Mouse (Mus musculus) hindbrain, embryonic 14.5 days (tissue): ENCODE results near the gene Gm45713. TPM values are rescaled to one million over a fixed set of nuclear protein-coding genes. Genes with fewer than 3 reads are reported as not detected.

ENCODE experiments used
- ATAC-seq: fragments of 200-750 bp; cut with Nextera tagmentation; 2 replicates; pipeline ENCODE4 v1.8.0; 2017; ENCODE audit warnings: moderate number of reproducible peaks, mild to moderate bottlenecking, moderate TSS enrichment, moderate library complexity; ENCODE audit not compliant: low FRiP score
- DNase-seq: peaks from one replicate; pipeline ENCODE4 v3.0.0-alpha.2; 2015; ENCODE audit warnings: low spot score
- H3K27ac ChIP-seq: fragments of 300-500 bp; sonication (generic); 2 replicates; pipeline ENCODE4 v1.5.1; 2014; ENCODE audit warnings: mild to moderate bottlenecking, moderate library complexity
- H3K27me3 ChIP-seq: fragments of 300-500 bp; sonication (generic); 2 replicates; pipeline ENCODE4 v1.6.1; 2014; ENCODE audit warnings: mild to moderate bottlenecking, low read length, mixed read lengths; ENCODE audit not compliant: control insufficient read depth, insufficient read depth
- H3K36me3 ChIP-seq: fragments of 300-500 bp; sonication (generic); replicated peaks from 2 replicates; pipeline ENCODE4 v1.6.1; 2014; ENCODE audit not compliant: control insufficient read depth, insufficient read depth
- H3K4me1 ChIP-seq: fragments of 300-500 bp; sonication (generic); replicated peaks from 2 replicates; pipeline ENCODE4 v1.6.1; 2014; ENCODE audit warnings: antibody characterized with exemption, low read length, mixed read lengths; ENCODE audit not compliant: control insufficient read depth, insufficient read depth
- H3K4me2 ChIP-seq: fragments of 300-500 bp; sonication (generic); replicated peaks from 2 replicates; pipeline ENCODE4 v1.6.1; 2014; ENCODE audit warnings: mild to moderate bottlenecking, moderate library complexity
- H3K4me3 ChIP-seq: fragments of 300-500 bp; sonication (generic); replicated peaks from 2 replicates; pipeline ENCODE4 v1.5.1; 2014; ENCODE audit warnings: mild to moderate bottlenecking, low read length
- H3K9ac ChIP-seq: fragments of 300-500 bp; sonication (generic); 2 replicates; pipeline ENCODE4 v1.6.1; 2014
- H3K9me3 ChIP-seq: fragments of 300-500 bp; sonication (generic); 2 replicates; pipeline ENCODE4 v1.6.1; 2016; ENCODE audit warnings: low read length; ENCODE audit not compliant: control insufficient read depth
- WGBS: fragments of 180-500 bp; shearing (Covaris S2); extraction: QIAGEN DNeasy Blood & Tissue Kit; methylation state at CpG from one replicate; pipeline ENCODE4 v1.1.7; 2014; 5-methylcytosine and 5-hydroxymethylcytosine counted together
- polyA plus RNA-seq: library from polyadenylated mRNA; unstranded; fragments of >200 nt; fragmentation: Nextera tagmentation; extraction: Ambion mirVana; gene quantifications from 2 replicates; pipeline ENCODE4 v1.2.1, GENCODE M21; 2014

Gene Gm45713
- polyA plus RNA-seq, 1 experiment from 2014 or later = not detected

- Histone ChIP-seq H3K9me3 (no peaks in the 10 kb centered on the region), H3K4me3 (no peak overlapping the region), H3K36me3 (0 out of 2 replicates have a peak, but pooled peaks cover 6% of the 10 kb centered on the region), H3K4me1 (peaks cover 11% of the 10 kb centered on the region), H3K9ac (no peak overlapping the region), H3K27me3 (no peaks in the 10 kb centered on the region), H3K4me2 (no peak overlapping the region), H3K27ac (no peak overlapping the region)
- DNase-seq (no peak), ATAC-seq (no peak)
- 75% methylated on average over 4 of the region's 4 CpGs for WGBS
Observed at GRCm38 (mm10) chr7:45150321-45150720, 14.3 kb upstream of the Gm45713 start.

- Histone ChIP-seq H3K4me3 (no peak overlapping the region), H3K4me2 (no peak overlapping the region), H3K27me3 (no peaks in the 10 kb centered on the region), H3K27ac (no peak overlapping the region), H3K9ac (no peak overlapping the region), H3K36me3 (0 out of 2 replicates have a peak, but pooled peaks cover 6% of the 10 kb centered on the region), H3K9me3 (no peaks in the 10 kb centered on the region), H3K4me1 (0 out of 2 replicates have a peak, but pooled peaks cover 5% of the 10 kb centered on the region)
- ATAC-seq (no peak), DNase-seq (no peak)
- WGBS = 28% methylated on average over 6 of the region's 6 CpGs
Observed at GRCm38 (mm10) chr7:45149545-45149944, 13.5 kb upstream of the Gm45713 start.

DNA sequence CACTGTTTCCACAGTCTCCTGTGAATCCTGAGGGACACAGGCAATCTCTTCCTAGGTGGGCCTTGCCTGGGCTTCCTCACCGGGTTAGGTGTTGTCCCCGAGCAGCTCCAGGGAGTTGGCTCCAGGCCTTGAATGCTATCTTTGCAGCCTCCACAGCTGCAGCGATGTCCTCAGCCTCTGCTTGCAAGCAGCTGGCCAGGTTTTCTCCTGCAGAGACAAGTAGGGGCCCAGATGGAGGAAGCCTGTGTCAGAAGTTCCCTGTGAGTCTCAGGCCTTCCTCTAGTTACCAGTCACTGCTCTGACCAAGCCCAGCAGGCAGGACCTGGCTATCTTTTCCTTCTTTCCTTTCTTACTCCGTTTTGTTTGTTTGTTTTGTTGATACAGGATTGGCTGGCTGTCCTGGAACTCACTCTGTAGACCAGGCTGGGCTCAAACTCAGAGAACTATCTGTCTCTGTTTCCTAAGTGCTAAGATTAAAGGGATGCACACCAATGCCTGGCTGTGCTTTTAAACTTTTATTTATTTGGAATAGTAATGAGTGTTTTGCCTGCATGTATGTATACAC lies 12.6 kb upstream of the Gm45713 start:
- H3K9me3 ChIP-seq = no peaks in the 10 kb centered on the region
- 0 out of 2 replicates have a peak, but pooled peaks cover 3% of the 10 kb centered on the region for H3K4me1 ChIP-seq
- ATAC-seq = no peak
- no peaks in the 10 kb centered on the region for H3K27me3 ChIP-seq
- no peak overlapping the region for H3K4me3 ChIP-seq
- no peak overlapping the region for H3K4me2 ChIP-seq
- H3K27ac ChIP-seq = no peak overlapping the region
- WGBS = 65% methylated on average over 4 of the region's 4 CpGs
- no peak overlapping the region for H3K9ac ChIP-seq
- no peak for DNase-seq
- 0 out of 2 replicates have a peak, but pooled peaks cover 6% of the 10 kb centered on the region for H3K36me3 ChIP-seq

GRCm38 (mm10) chr7:45147899-45148298 lies 11.9 kb upstream of the Gm45713 start:
- no peaks in the 10 kb centered on the region for H3K27me3 ChIP-seq
- H3K27ac ChIP-seq = no peak overlapping the region
- H3K4me1 ChIP-seq = no peaks in the 10 kb centered on the region
- no peak overlapping the region for H3K4me2 ChIP-seq
- H3K36me3 ChIP-seq = 0 out of 2 replicates have a peak, but pooled peaks cover 6% of the 10 kb centered on the region
- no peak for ATAC-seq
- DNase-seq = no peak
- H3K9me3 ChIP-seq = no peaks in the 10 kb centered on the region
- no peak overlapping the region for H3K4me3 ChIP-seq
- WGBS = 86% methylated on average over 11 of the region's 11 CpGs
- no peak overlapping the region for H3K9ac ChIP-seq

DNA sequence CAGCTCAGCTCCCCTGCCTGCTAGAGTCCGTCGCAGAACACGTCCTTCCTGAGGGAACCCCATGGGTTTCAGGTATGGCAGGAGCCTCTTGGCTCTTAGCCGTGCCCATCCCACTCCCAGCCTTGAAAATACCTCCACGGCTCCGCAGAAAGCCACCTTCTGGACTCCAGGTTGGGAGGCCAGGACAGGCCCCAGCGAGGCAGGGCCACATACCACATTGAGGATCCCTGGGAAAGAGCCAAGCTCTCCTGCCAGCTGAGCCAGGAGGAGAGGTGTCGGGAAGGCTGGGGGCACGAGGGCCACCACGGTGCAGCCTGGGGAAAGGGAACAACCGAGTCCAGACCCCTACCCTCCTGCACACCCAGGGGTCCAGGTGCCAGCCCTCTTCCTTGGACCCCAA lies 11.2 kb upstream of the Gm45713 start:
- no peak overlapping the region for H3K4me2 ChIP-seq
- H3K9me3 ChIP-seq = no peaks in the 10 kb centered on the region
- H3K4me1 ChIP-seq = no peaks in the 10 kb centered on the region
- H3K36me3 ChIP-seq = peaks cover 11% of the 10 kb centered on the region; the same call in 1 of the 2 replicates
- H3K4me3 ChIP-seq = no peak overlapping the region
- 94% methylated on average over 11 of the region's 11 CpGs for WGBS
- no peak for DNase-seq
- ATAC-seq = no peak
- H3K27ac ChIP-seq = no peak overlapping the region
- H3K9ac ChIP-seq = no peak overlapping the region
- H3K27me3 ChIP-seq = no peaks in the 10 kb centered on the region

DNA sequence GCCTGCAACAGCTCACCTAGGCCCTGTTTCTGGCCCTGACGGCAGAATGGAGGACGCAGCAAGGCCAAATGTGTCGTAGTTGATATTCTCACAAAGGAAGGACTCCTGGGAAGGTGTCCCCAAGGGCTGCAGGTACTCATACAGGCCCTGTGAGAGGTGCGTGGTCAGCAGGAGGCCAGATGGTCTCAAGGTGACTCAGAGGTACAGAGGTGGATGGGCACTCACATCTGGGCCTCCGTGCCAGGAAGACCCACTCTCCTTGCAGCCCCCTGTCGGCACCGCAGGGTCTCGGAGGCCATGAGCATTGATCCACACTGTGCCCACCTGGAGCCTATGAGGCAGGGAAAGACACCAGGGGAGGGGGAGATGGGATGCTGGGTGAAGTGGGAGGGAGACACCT lies 9.4 kb upstream of the Gm45713 start:
- DNase-seq (no peak), ATAC-seq (no peak)
- Histone ChIP-seq H3K9ac (no peak overlapping the region), H3K9me3 (no peaks in the 10 kb centered on the region), H3K4me2 (no peak overlapping the region), H3K36me3 (peaks cover 12% of the 10 kb centered on the region; the same call in 1 of the 2 replicates), H3K4me3 (no peak overlapping the region), H3K27ac (no peak overlapping the region), H3K4me1 (no peaks in the 10 kb centered on the region), H3K27me3 (no peaks in the 10 kb centered on the region)
- WGBS = 96% methylated on average over 8 of the region's 8 CpGs

- peaks cover 12% of the 10 kb centered on the region; the same call in 1 of the 2 replicates for H3K36me3 ChIP-seq
- H3K9me3 ChIP-seq = no peaks in the 10 kb centered on the region
- no peak for ATAC-seq
- no peak overlapping the region for H3K4me3 ChIP-seq
- H3K27me3 ChIP-seq = no peaks in the 10 kb centered on the region
- no peak overlapping the region for H3K4me2 ChIP-seq
- no peak for DNase-seq
- no peaks in the 10 kb centered on the region for H3K4me1 ChIP-seq
- WGBS = 89% methylated on average over 13 of the region's 13 CpGs
- H3K9ac ChIP-seq = no peak overlapping the region
- no peak overlapping the region for H3K27ac ChIP-seq
Observed at GRCm38 (mm10) chr7:45144368-45145174, 8.5 kb upstream of the Gm45713 start.

GRCm38 (mm10) chr7:45141914-45142313 lies 5.9 kb upstream of the Gm45713 start:
- no peaks in the 10 kb centered on the region for H3K4me1 ChIP-seq
- no peak overlapping the region for H3K4me2 ChIP-seq
- 88% methylated on average over 5 of the region's 5 CpGs for WGBS
- no peak overlapping the region for H3K4me3 ChIP-seq
- H3K36me3 ChIP-seq = peaks cover 6% of the 10 kb centered on the region; the same call in 1 of the 2 replicates
- H3K27ac ChIP-seq = no peak overlapping the region
- no peaks in the 10 kb centered on the region for H3K27me3 ChIP-seq
- DNase-seq (no peak), ATAC-seq (no peak)
- H3K9ac ChIP-seq = no peak overlapping the region
- H3K9me3 ChIP-seq = no peaks in the 10 kb centered on the region

DNA sequence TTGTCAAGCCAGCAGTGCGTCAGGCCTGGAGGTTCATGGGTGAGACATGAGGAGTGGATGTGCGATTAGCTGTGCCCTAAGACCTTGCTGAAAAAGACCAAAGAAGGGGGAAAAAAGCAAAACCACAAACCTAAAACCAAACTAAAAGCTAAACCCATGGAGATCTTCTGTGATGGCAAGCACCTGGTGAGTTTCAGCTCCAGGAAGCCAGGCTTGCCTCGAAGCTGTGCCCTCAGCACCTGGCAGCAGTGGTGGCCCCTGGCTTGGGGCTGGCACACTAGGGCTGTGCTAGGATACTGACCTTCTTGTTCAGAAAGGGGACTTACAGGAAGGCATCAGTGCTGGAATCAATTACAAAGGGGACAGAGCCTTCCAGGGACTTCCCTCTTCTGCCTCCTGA lies 5.3 kb upstream of the Gm45713 start:
- no peak for DNase-seq
- H3K9ac ChIP-seq = no peak overlapping the region
- no peak overlapping the region for H3K27ac ChIP-seq
- H3K9me3 ChIP-seq = no peaks in the 10 kb centered on the region
- peaks cover 6% of the 10 kb centered on the region; the same call in 1 of the 2 replicates for H3K36me3 ChIP-seq
- no peaks in the 10 kb centered on the region for H3K4me1 ChIP-seq
- no peaks in the 10 kb centered on the region for H3K27me3 ChIP-seq
- no peak for ATAC-seq
- no peak overlapping the region for H3K4me2 ChIP-seq
- H3K4me3 ChIP-seq = no peak overlapping the region
- 91% methylated on average over 3 of the region's 3 CpGs for WGBS
